Mouse (Mus musculus) G1E-ER4 (cell line): ENCODE measurements around the gene Ralgds. TPM values are rescaled to one million over a fixed set of nuclear protein-coding genes. Genes with fewer than 3 reads are reported as not detected.

Experiments used
- GATA1 ChIP-seq: IDR thresholded peaks from one replicate; pipeline ENCODE4 v1.8.0; 2012; ENCODE audit warnings: low read length, inconsistent platforms
- polyA plus RNA-seq: library from polyadenylated mRNA; stranded (reverse); fragments of >175 nt; gene quantifications from 2 replicates; pipeline ENCODE4 v1.2.3, GENCODE M21; 2012

Ralgds gene
- polyA plus RNA-seq, 1 experiment, result not detected

DNA sequence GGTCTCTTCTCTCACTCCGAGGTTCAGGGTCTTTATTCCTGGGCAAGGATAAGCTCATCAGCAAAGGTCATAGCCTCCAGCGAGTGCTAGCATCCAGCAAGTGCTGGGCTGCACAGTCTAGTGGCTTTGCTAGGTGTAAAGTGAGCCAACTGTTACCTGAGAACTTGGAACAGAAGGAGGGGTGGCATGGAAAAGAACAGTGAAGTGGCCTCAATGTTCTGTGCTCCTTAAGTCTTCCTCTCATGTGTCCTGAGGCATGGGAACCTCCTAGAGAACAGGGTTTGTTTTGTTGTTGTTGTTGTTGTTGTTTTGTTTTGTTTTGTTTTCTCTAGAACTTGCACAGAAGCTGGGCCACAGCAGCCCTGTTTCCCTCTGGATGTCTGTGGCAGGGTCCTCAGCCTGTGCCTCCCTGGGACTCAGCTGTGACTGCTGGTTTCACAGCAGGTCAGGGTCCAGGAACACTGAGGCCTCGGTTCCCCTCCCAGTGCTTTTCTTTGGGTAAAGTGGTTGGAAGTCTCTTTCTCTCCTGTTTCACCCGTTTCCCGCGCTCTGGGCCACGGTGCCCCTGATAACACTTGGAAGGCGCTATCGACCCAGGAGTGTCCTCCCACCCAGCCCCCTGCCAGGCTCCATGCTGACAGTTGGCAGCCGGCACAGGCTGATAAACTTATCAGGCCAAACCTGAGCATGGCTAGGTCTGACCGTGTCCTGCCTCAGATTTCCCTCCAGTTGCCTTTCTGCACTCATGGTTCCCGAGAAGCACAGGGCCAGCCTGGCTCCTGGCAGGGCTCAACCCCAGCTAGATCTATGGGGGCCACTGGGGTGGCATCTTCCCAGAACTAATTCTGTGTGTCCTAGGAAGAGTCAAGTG lies 89.0 kb downstream of the Ralgds start:
- TF ChIP-seq GATA1, result peak; percentile 96

Other genes starting within 250 kb of the Ralgds start
- not detected in 2 replicates for gene Ppp1r26, start 66.3 kb upstream of the Ralgds start, polyA plus RNA-seq
- 0.35 and 0.44 TPM in 2 replicates for gene 1700007K13Rik, start 46.8 kb upstream of the Ralgds start, polyA plus RNA-seq
- gene Mrps2, start 45.1 kb upstream of the Ralgds start, polyA plus RNA-seq, result 67.7 and 92.9 TPM in 2 replicates
- gene Gbgt1, start 16.2 kb upstream of the Ralgds start, polyA plus RNA-seq, result not detected in 2 replicates
- not detected in 2 replicates for gene Gm10134, start 7.0 kb upstream of the Ralgds start, polyA plus RNA-seq
- not detected in 2 replicates for gene Cel, start 50.3 kb downstream of the Ralgds start, polyA plus RNA-seq
- 17.8 and 20.5 TPM in 2 replicates for gene Gtf3c5, start 70.6 kb downstream of the Ralgds start, polyA plus RNA-seq
- 391 and 491 TPM in 2 replicates for gene Gfi1b, start 108.9 kb downstream of the Ralgds start, polyA plus RNA-seq
- gene Tsc1, start 128.1 kb downstream of the Ralgds start, polyA plus RNA-seq, result 4.1 and 6.5 TPM in 2 replicates
- 0.27 and 0.33 TPM in 2 replicates for gene Spaca9, start 186.6 kb downstream of the Ralgds start, polyA plus RNA-seq
- gene Ak8, start 187.0 kb downstream of the Ralgds start, polyA plus RNA-seq, result 0.10 and 0.24 TPM in 2 replicates